Mouse (Mus musculus) intestine, embryonic 14.5 days (tissue): ENCODE results near the gene Olfr199. TPM values are rescaled to one million over a fixed set of nuclear protein-coding genes. Genes with fewer than 3 reads are reported as not detected.
"Not testable (repeated sequence)": the region's sequence is repeated elsewhere in the genome, so short reads cannot be mapped to it uniquely, and the experiment has no call there.

Source experiments
- ATAC-seq: fragments of 200-750 bp; cut with Nextera tagmentation; replicated peaks from 2 replicates; pipeline ENCODE4 v1.8.0; 2017; ENCODE audit warnings: low read depth, moderate number of reproducible peaks, moderate TSS enrichment, moderate library complexity; ENCODE audit not compliant: low FRiP score, low TSS enrichment
- DNase-seq: peaks from one replicate; pipeline ENCODE4 v3.0.0-alpha.2; 2018; ENCODE audit warnings: low spot score
- H3K27ac ChIP-seq: fragments of 300-500 bp; sonication (generic); 2 replicates; pipeline ENCODE4 v1.5.1; 2014; ENCODE audit warnings: low read depth, mild to moderate bottlenecking, control low read depth
- H3K27me3 ChIP-seq: fragments of 300-500 bp; sonication (generic); replicated peaks from 2 replicates; pipeline ENCODE4 v1.6.1; 2014; ENCODE audit warnings: low read length, control low read depth; ENCODE audit not compliant: control insufficient read depth, insufficient read depth
- H3K36me3 ChIP-seq: fragments of 300-500 bp; sonication (generic); 2 replicates; pipeline ENCODE4 v1.6.1; 2014; ENCODE audit warnings: low read length, control low read depth; ENCODE audit not compliant: control insufficient read depth, insufficient read depth
- H3K4me1 ChIP-seq: fragments of 300-500 bp; sonication (generic); replicated peaks from 2 replicates; pipeline ENCODE4 v1.6.1; 2014; ENCODE audit warnings: low read length, control low read depth, mixed read lengths; ENCODE audit not compliant: control insufficient read depth, insufficient read depth
- H3K4me2 ChIP-seq: fragments of 300-500 bp; sonication (generic); 2 replicates; pipeline ENCODE4 v1.6.1; 2014; ENCODE audit warnings: low read length
- H3K4me3 ChIP-seq: fragments of 300-500 bp; sonication (generic); 2 replicates; pipeline ENCODE4 v1.5.1; 2014; ENCODE audit warnings: low read depth, low read length, control low read depth, mixed read lengths
- H3K9ac ChIP-seq: fragments of 300-500 bp; sonication (generic); 2 replicates; pipeline ENCODE4 v1.6.1; 2014; ENCODE audit warnings: mild to moderate bottlenecking, low read length
- H3K9me3 ChIP-seq: fragments of 300-500 bp; sonication (generic); 2 replicates; pipeline ENCODE4 v1.6.1; 2016; ENCODE audit warnings: low read length, control low read depth; ENCODE audit not compliant: control insufficient read depth
- WGBS: fragments of 180-500 bp; shearing (Covaris S2); extraction: QIAGEN DNeasy Blood & Tissue Kit; methylation state at CpG from one replicate; pipeline ENCODE4 v1.1.7; 2014; 5-methylcytosine and 5-hydroxymethylcytosine counted together
- polyA plus RNA-seq: library from polyadenylated mRNA; unstranded; fragments of >200 nt; fragmentation: Nextera tagmentation; extraction: Ambion mirVana; gene quantifications from 2 replicates; pipeline ENCODE4 v1.2.1, GENCODE M21; 2014

Olfr199 gene
- polyA plus RNA-seq = not detected in 2 replicates

GRCm38 (mm10) chr16:59219667-59220066 is at the start of gene Olfr199:
TSS of gene Olfr199 (minus strand) at chr16:59219767.
- H3K4me1 ChIP-seq, ATAC-seq, H3K36me3 ChIP-seq, H3K4me2 ChIP-seq, H3K9ac ChIP-seq, H3K27me3 ChIP-seq, DNase-seq, H3K27ac ChIP-seq, H3K4me3 ChIP-seq, H3K9me3 ChIP-seq: not testable (repeated sequence)
- 71% methylated on average over 1 of the region's 1 CpGs for WGBS

GRCm38 (mm10) chr16:59269097-59269496 is 49.5 kb upstream of the Olfr199 start:
- not testable (repeated sequence) for H3K9me3 ChIP-seq, ATAC-seq
- WGBS = 71% methylated on average over 4 of the region's 4 CpGs

GRCm38 (mm10) chr16:59249684-59250083 is 30.1 kb upstream of the Olfr199 start:
- no peak for ATAC-seq
- no peaks in the 10 kb centered on the region for H3K36me3 ChIP-seq
- 83% methylated on average over 17 of the region's 17 CpGs for WGBS
- no peaks in the 10 kb centered on the region for H3K9me3 ChIP-seq
- H3K27ac ChIP-seq = no peak overlapping the region
- H3K27me3 ChIP-seq = no peaks in the 10 kb centered on the region
- no peak for DNase-seq
- H3K4me2 ChIP-seq = no peak overlapping the region
- no peaks in the 10 kb centered on the region for H3K4me1 ChIP-seq
- no peak overlapping the region for H3K4me3 ChIP-seq
- no peak overlapping the region for H3K9ac ChIP-seq

More at GRCm38 (mm10) chr16:59269097-59269496, 49.5 kb upstream of the Olfr199 start:
- not testable (repeated sequence) for H3K4me3 ChIP-seq, H3K36me3 ChIP-seq, H3K27me3 ChIP-seq, H3K27ac ChIP-seq, H3K9ac ChIP-seq, H3K4me2 ChIP-seq, DNase-seq, H3K4me1 ChIP-seq

DNA sequence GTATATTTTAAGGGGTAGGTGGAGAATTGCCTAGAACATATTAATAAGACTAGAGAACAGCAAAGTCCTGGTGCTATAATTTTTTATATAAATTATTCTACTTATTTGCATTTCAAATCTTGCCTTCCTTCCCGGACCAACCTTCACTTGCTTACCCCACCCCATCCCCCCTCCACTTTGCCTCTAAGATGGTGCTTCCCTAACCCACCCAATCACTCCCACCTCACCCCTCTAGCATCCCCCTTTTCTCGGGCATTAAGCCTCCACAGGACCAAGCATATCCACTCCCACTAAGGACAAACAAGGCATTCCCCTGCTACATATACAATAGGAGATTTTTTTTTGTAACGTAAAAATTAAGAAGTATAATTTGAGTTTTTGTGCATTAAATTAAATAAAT is 1.7 kb downstream of the Olfr199 start:
- not testable (repeated sequence) for H3K4me1 ChIP-seq, H3K27me3 ChIP-seq, H3K27ac ChIP-seq, DNase-seq, ATAC-seq, H3K9me3 ChIP-seq, H3K4me3 ChIP-seq, H3K36me3 ChIP-seq, H3K4me2 ChIP-seq, H3K9ac ChIP-seq
- WGBS = 86% methylated on average over 3 of the region's 3 CpGs

DNA sequence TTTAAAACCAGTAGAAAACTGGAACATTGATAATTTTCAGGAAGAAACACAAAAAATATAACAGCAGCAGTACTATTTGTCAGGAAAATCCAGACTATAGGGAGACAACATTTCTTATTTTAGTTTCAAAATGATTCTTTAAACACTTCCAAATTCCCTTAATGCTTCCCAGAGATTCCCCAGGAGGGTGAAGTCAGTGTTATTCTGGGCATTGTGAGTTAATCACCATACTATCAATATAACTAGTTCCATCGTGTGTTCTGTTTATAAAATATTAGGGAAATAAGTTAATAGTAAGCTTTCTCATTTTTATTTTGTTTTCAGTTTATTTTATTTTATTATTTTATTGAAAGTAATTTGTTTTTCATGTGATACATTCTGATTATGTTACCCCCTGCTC is 16.1 kb downstream of the Olfr199 start, which contains the start of gene Olfr198:
TSS of gene Olfr198 (minus strand) at position 101 of the 400 bp plus-strand sequence.
- H3K36me3 ChIP-seq, H3K4me3 ChIP-seq, H3K4me2 ChIP-seq, H3K9me3 ChIP-seq, ATAC-seq, H3K27ac ChIP-seq, DNase-seq, H3K4me1 ChIP-seq, H3K27me3 ChIP-seq, H3K9ac ChIP-seq: not testable (repeated sequence)
- WGBS = 63% methylated on average over 1 of the region's 1 CpGs

- H3K27me3 ChIP-seq = no peaks in the 10 kb centered on the region
- H3K4me1 ChIP-seq = no peaks in the 10 kb centered on the region
- H3K4me2 ChIP-seq = no peak within 1 kb of the TSS
- no peak for DNase-seq
- no peak for ATAC-seq
- no peaks in the 10 kb centered on the region for H3K36me3 ChIP-seq
- no peaks in the 10 kb centered on the region for H3K9me3 ChIP-seq
- WGBS = 76% methylated on average over 3 of the region's 3 CpGs
- H3K9ac ChIP-seq = no peak within 1 kb of the TSS
- H3K27ac ChIP-seq = no peak within 1 kb of the TSS
- H3K4me3 ChIP-seq = no peak within 1 kb of the TSS
Observed at GRCm38 (mm10) chr16:59170354-59170753, 49.2 kb downstream of the Olfr199 start, which contains the start of gene Olfr196. TSS of gene Olfr196 (minus strand) at chr16:59170454.

Other genes starting within 250 kb of the Olfr199 start
- gene Olfr183, start 224.4 kb downstream of the Olfr199 start, polyA plus RNA-seq = not detected in 2 replicates
- gene Olfr186, start 189.5 kb downstream of the Olfr199 start, polyA plus RNA-seq = not detected in 2 replicates
- gene Olfr187, start 180.0 kb downstream of the Olfr199 start, polyA plus RNA-seq = 0.14 TPM in 1 of 2 replicates, not detected in the other
- gene Olfr190, start 141.8 kb downstream of the Olfr199 start, polyA plus RNA-seq = not detected in 2 replicates
- gene Olfr191, start 129.9 kb downstream of the Olfr199 start, polyA plus RNA-seq = not detected in 2 replicates
- not detected in 2 replicates for gene Olfr193, start 107.9 kb downstream of the Olfr199 start, polyA plus RNA-seq
- gene Olfr194, start 98.7 kb downstream of the Olfr199 start, polyA plus RNA-seq = not detected in 2 replicates
- gene Olfr195, start 72.7 kb downstream of the Olfr199 start, polyA plus RNA-seq = not detected in 2 replicates
- not detected in 2 replicates for gene Olfr196, start 49.3 kb downstream of the Olfr199 start, polyA plus RNA-seq
- gene Olfr198, start 16.2 kb downstream of the Olfr199 start, polyA plus RNA-seq = not detected in 2 replicates
- gene Olfr201, start 52.9 kb upstream of the Olfr199 start, polyA plus RNA-seq = not detected in 2 replicates
- gene Olfr202, start 67.0 kb upstream of the Olfr199 start, polyA plus RNA-seq = not detected in 2 replicates
- gene Olfr203, start 79.1 kb upstream of the Olfr199 start, polyA plus RNA-seq = not detected in 2 replicates
- not detected in 2 replicates for gene Olfr204, start 98.5 kb upstream of the Olfr199 start, polyA plus RNA-seq
- not detected in 2 replicates for gene Olfr205, start 111.4 kb upstream of the Olfr199 start, polyA plus RNA-seq
- not detected in 2 replicates for gene Olfr206, start 129.5 kb upstream of the Olfr199 start, polyA plus RNA-seq
- gene Olfr209, start 144.2 kb upstream of the Olfr199 start, polyA plus RNA-seq = not detected in 2 replicates
- gene Gabrr3, start 187.6 kb upstream of the Olfr199 start, polyA plus RNA-seq = 0.16 TPM in 1 of 2 replicates, not detected in the other